Mouse (Mus musculus): ENCODE results near the gene Cytip. TPM values are rescaled to one million over a fixed set of nuclear protein-coding genes. Genes with fewer than 3 reads are reported as not detected.

Cytip gene
- polyA plus RNA-seq, 1 experiment = 8.7 TPM

DNA sequence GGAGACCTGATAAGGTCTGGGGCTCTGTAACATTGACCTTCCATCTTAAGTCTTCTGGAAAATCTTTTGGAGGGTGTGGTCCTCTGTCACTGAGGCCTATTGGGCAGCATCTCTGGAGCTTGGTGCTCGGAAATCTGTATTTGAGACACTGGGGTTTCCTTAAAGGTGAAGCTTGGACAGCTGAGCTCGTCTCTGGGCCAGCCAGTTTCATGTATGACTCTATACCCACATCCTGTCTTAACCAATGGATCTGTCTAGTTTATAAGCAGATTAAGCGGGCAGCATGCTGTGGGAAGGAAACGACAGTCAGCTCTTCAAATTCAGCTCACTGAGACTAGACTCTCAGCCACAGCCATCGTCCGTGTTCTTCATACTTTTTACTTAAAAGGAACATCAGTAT is 88.3 kb downstream of the Cytip start:
- Histone ChIP-seq H3K36me3 (ENCODE audit: control insufficient read depth, insufficient read depth, low read length) (no peaks in the 10 kb centered on the region), H3K27ac (ENCODE audit: control insufficient read depth, insufficient read depth, low read depth, low read length) (no peak overlapping the region), H3K4me3 (ENCODE audit: control insufficient read depth, low read depth, low read length) (no peak overlapping the region), H3K4me1 (ENCODE audit: control insufficient read depth, insufficient read depth, low read length) (no peaks in the 10 kb centered on the region), H3K27me3 (ENCODE audit: control insufficient read depth, insufficient read depth, low read length) (no peaks in the 10 kb centered on the region)
- no peak for TF ChIP-seq POLR2A (IDR thresholded peaks at IDR 0.05; ENCODE audit: control insufficient read depth, low read depth, low read length)
- no peak for TF ChIP-seq CTCF (IDR thresholded peaks at IDR 0.05; ENCODE audit: control insufficient read depth, insufficient read depth, insufficient replicate concordance, low read depth, low read length)

DNA sequence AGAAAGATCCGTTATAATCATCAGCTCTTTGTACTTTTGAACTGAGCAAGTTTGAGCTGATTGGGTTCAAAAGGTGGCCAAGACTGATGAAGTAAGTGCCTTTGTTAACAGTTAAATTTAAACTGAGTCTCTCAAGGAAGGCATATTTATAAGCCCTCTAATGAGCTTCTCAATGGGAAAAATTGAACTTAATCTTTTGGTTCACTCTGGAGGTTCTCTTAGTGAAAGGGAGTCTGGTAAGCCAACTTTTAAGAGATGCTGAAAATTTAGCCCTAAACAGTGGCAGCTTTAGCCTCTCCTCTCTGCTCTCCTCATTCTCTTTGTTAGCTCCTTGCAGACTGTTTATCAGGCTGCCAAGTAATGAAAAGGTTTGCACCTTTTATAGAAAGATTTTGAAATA is 100.5 kb downstream of the Cytip start:
- TF ChIP-seq POLR2A (IDR thresholded peaks at IDR 0.05; ENCODE audit: control insufficient read depth, low read depth, low read length) (no peak), CTCF (IDR thresholded peaks at IDR 0.05; ENCODE audit: control insufficient read depth, insufficient read depth, insufficient replicate concordance, low read depth, low read length) (no peak)
- Histone ChIP-seq H3K27me3 (ENCODE audit: control insufficient read depth, insufficient read depth, low read length) (no peaks in the 10 kb centered on the region), H3K27ac (ENCODE audit: control insufficient read depth, insufficient read depth, low read depth, low read length) (no peak overlapping the region), H3K4me3 (ENCODE audit: control insufficient read depth, low read depth, low read length) (no peak overlapping the region), H3K4me1 (ENCODE audit: control insufficient read depth, insufficient read depth, low read length) (no peaks in the 10 kb centered on the region), H3K36me3 (ENCODE audit: control insufficient read depth, insufficient read depth, low read length) (no peaks in the 10 kb centered on the region)

DNA sequence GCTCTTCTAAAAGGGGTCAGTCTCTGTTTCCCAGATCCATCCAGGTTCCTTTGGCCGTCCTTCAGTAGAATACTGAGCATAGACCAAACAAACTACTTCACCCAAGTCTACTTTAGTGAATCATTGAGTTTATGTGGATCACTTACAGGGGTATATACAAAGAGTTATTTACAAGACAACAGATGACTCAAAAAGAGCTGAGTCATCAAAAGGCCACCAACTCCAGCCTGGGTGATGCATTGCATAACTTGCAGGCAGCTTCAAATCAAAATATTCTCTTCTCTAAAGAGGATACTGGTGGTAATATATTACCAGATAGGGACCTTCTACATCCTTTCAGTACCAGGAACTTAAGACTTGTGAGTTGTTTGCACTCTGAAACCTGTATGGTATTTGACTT is 108.9 kb downstream of the Cytip start:
- H3K27ac ChIP-seq (ENCODE audit: control insufficient read depth, insufficient read depth, low read depth, low read length) = no peak overlapping the region
- no peak for TF ChIP-seq CTCF (IDR thresholded peaks at IDR 0.05; ENCODE audit: control insufficient read depth, insufficient read depth, insufficient replicate concordance, low read depth, low read length)
- no peak for TF ChIP-seq POLR2A (IDR thresholded peaks at IDR 0.05; ENCODE audit: control insufficient read depth, low read depth, low read length)
- no peak overlapping the region for H3K4me3 ChIP-seq (ENCODE audit: control insufficient read depth, low read depth, low read length)
- H3K4me1 ChIP-seq (ENCODE audit: control insufficient read depth, insufficient read depth, low read length) = no peaks in the 10 kb centered on the region
- no peaks in the 10 kb centered on the region for H3K27me3 ChIP-seq (ENCODE audit: control insufficient read depth, insufficient read depth, low read length)
- no peaks in the 10 kb centered on the region for H3K36me3 ChIP-seq (ENCODE audit: control insufficient read depth, insufficient read depth, low read length)

DNA sequence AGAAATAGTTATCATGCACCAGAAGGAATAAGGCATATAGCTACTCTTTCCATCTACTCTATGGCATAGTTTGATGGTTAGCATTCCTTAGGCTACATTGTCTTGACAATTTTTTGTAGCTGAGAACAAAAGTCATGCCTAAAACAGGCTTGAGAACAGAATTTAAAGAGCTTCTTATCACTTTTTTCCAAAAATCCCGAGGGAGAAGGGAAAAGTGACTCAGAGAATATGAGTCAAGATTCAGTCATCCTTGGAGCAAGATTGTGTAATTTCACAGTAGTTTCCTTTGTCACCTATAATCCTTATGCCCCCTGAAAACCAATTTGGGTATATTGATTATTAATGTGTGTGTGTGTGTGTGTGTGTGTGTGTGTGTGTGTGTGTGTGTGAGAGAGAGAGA is 115.5 kb downstream of the Cytip start:
- no peak overlapping the region for H3K27ac ChIP-seq (ENCODE audit: control insufficient read depth, insufficient read depth, low read depth, low read length)
- no peaks in the 10 kb centered on the region for H3K27me3 ChIP-seq (ENCODE audit: control insufficient read depth, insufficient read depth, low read length)
- H3K4me3 ChIP-seq (ENCODE audit: control insufficient read depth, low read depth, low read length) = no peak overlapping the region
- TF ChIP-seq POLR2A (IDR thresholded peaks at IDR 0.05; ENCODE audit: control insufficient read depth, low read depth, low read length) (no peak), CTCF (IDR thresholded peaks at IDR 0.05; ENCODE audit: control insufficient read depth, insufficient read depth, insufficient replicate concordance, low read depth, low read length) (no peak)
- no peaks in the 10 kb centered on the region for H3K36me3 ChIP-seq (ENCODE audit: control insufficient read depth, insufficient read depth, low read length)
- H3K4me1 ChIP-seq (ENCODE audit: control insufficient read depth, insufficient read depth, low read length) = no peaks in the 10 kb centered on the region

Other genes starting within 250 kb of the Cytip start
- 0.02 TPM in 1 of 2 replicates, not detected in the other for gene Galnt5, start 197.6 kb downstream of the Cytip start, polyA plus RNA-seq (2012; rRNA removed)
- gene Ermn, start 142.7 kb downstream of the Cytip start, polyA plus RNA-seq (2012; rRNA removed) = not detected in 2 replicates
- 0.48 and 1.4 TPM in 2 replicates for gene Acvr1c, start 162.4 kb upstream of the Cytip start, polyA plus RNA-seq (2012; rRNA removed)